Mouse (Mus musculus): ENCODE measurements around the gene Grm3. TPM values are rescaled to one million over a fixed set of nuclear protein-coding genes. Genes with fewer than 3 reads are reported as not detected.

The Grm3 gene
- 100 to 1,000 TPM; 188 to 216 TPM for total RNA-seq (2021)

- peak; percentile 48 for DNase-seq
- intact Hi-C loops (cut with DNase I), result loop anchor here (10.0 kb wide), 1 partner anchor 270 kb away; no protein-coding TSS in a partner anchor
Observed at GRCm38 (mm10) chr5:9724956-9725600, at the start of gene Grm3. Grm3 (minus strand) TSS chr5:9725170.

GRCm38 (mm10) chr5:9755751-9756150 is 30.8 kb upstream of the Grm3 start:
- intact Hi-C loops (cut with DNase I), result no loop called here
- no peak for DNase-seq

GRCm38 (mm10) chr5:9748184-9748583 is 23.2 kb upstream of the Grm3 start:
- intact Hi-C loops (cut with DNase I), result no loop called here
- DNase-seq, result no peak

GRCm38 (mm10) chr5:9744120-9744519 is 19.1 kb upstream of the Grm3 start:
- intact Hi-C loops (cut with DNase I), result no loop called here
- no peak for DNase-seq

GRCm38 (mm10) chr5:9725601-9726268 is 765 bp upstream of the Grm3 start:
- intact Hi-C loops (cut with DNase I), result loop anchor here (10.0 kb wide), 1 partner anchor 271 kb away; no protein-coding TSS in a partner anchor

GRCm38 (mm10) chr5:9724287-9724955 is 549 bp downstream of the Grm3 start:
- peak; percentile 20 for DNase-seq
- intact Hi-C loops (cut with DNase I), result loop anchor here (10.0 kb wide), 1 partner anchor 270 kb away; no protein-coding TSS in a partner anchor

More at GRCm38 (mm10) chr5:9725601-9726268, 765 bp upstream of the Grm3 start:
- peak; percentile 60 for DNase-seq

GRCm38 (mm10) chr5:9721136-9721535 is 3.8 kb downstream of the Grm3 start:
- DNase-seq, result no peak
- intact Hi-C loops (cut with DNase I), result loop anchor here (10.0 kb wide), 1 partner anchor 266 kb away; no protein-coding TSS in a partner anchor

- DNase-seq, result peak; percentile 11
- intact Hi-C loops (cut with DNase I), result loop anchor here (5.0 kb wide), 1 partner anchor 174 kb away; no protein-coding TSS in a partner anchor
Observed at GRCm38 (mm10) chr5:9716295-9716694, 8.7 kb downstream of the Grm3 start.

GRCm38 (mm10) chr5:9707096-9707495 is 17.9 kb downstream of the Grm3 start:
- intact Hi-C loops (cut with DNase I), result no loop called here

GRCm38 (mm10) chr5:9703385-9704009 is 21.5 kb downstream of the Grm3 start:
- intact Hi-C loops (cut with DNase I), result no loop called here
- DNase-seq, result peak; percentile 6

More at GRCm38 (mm10) chr5:9707096-9707495, 17.9 kb downstream of the Grm3 start:
- DNase-seq, result no peak

GRCm38 (mm10) chr5:9702656-9703384 is 22.1 kb downstream of the Grm3 start:
- DNase-seq, result no peak
- intact Hi-C loops (cut with DNase I), result no loop called here

- intact Hi-C loops (cut with DNase I), result no loop called here
- DNase-seq, result no peak
Observed at GRCm38 (mm10) chr5:9692333-9692732, 32.6 kb downstream of the Grm3 start.

- no peak for DNase-seq
- intact Hi-C loops (cut with DNase I), result no loop called here
Observed at GRCm38 (mm10) chr5:9690599-9691242, 34.2 kb downstream of the Grm3 start.

GRCm38 (mm10) chr5:9690192-9690591 is 34.8 kb downstream of the Grm3 start:
- no peak for DNase-seq
- intact Hi-C loops (cut with DNase I), result no loop called here

GRCm38 (mm10) chr5:9683204-9683603 is 41.8 kb downstream of the Grm3 start:
- intact Hi-C loops (cut with DNase I), result no loop called here
- no peak for DNase-seq

- DNase-seq, result no peak
- intact Hi-C loops (cut with DNase I), result no loop called here
Observed at GRCm38 (mm10) chr5:9669002-9669401, 56.0 kb downstream of the Grm3 start.

GRCm38 (mm10) chr5:9663416-9663815 is 61.6 kb downstream of the Grm3 start:
- intact Hi-C loops (cut with DNase I), result no loop called here
- no peak for DNase-seq

GRCm38 (mm10) chr5:9661870-9662589 is 62.9 kb downstream of the Grm3 start:
- intact Hi-C loops (cut with DNase I), result no loop called here
- peak; percentile 61 for DNase-seq

GRCm38 (mm10) chr5:9638612-9639011 is 86.4 kb downstream of the Grm3 start:
- DNase-seq, result no peak

More at GRCm38 (mm10) chr5:9638612-9639011, 86.4 kb downstream of the Grm3 start:
- intact Hi-C loops (cut with DNase I), result no loop called here

All from left cerebral cortex, postnatal 4 days (tissue).